Mouse (Mus musculus): ENCODE measurements around the gene Olfr284. TPM values are rescaled to one million over a fixed set of nuclear protein-coding genes. Genes with fewer than 3 reads are reported as not detected.

The Olfr284 gene
- polyA plus RNA-seq (2014; fragmentation: Nextera tagmentation; extraction: Ambion mirVana) = not detected in 2 replicates

GRCm38 (mm10) chr15:98340887-98341286 is at the start of gene Olfr284:
Olfr284 (minus strand) TSS chr15:98340987.
- H3K4me3 ChIP-seq (ENCODE audit: low read depth, low read length) = no peak within 1 kb of the TSS
- H3K4me2 ChIP-seq (replicated peaks; ENCODE audit: low read depth, low read length) = no peak within 1 kb of the TSS
- no peak within 1 kb of the TSS for H3K9ac ChIP-seq (replicated peaks; ENCODE audit: low read depth, low read length)
- no peaks in the 10 kb centered on the region for H3K27me3 ChIP-seq (ENCODE audit: control insufficient read depth, insufficient read depth, low read length)
- WGBS = 58% methylated on average over 8 of the region's 8 CpGs
- ATAC-seq (ENCODE audit: insufficient number of reproducible peaks, insufficient read depth, low FRiP score, low read depth) = no peak
- no peaks in the 10 kb centered on the region for H3K36me3 ChIP-seq (ENCODE audit: control insufficient read depth, insufficient read depth, low read length)
- H3K27ac ChIP-seq (ENCODE audit: low read length) = no peak within 1 kb of the TSS
- no peaks in the 10 kb centered on the region for H3K9me3 ChIP-seq (ENCODE audit: control insufficient read depth, low read depth, low read length)
- no peaks in the 10 kb centered on the region for H3K4me1 ChIP-seq (ENCODE audit: control insufficient read depth, insufficient read depth, low read length)

DNA sequence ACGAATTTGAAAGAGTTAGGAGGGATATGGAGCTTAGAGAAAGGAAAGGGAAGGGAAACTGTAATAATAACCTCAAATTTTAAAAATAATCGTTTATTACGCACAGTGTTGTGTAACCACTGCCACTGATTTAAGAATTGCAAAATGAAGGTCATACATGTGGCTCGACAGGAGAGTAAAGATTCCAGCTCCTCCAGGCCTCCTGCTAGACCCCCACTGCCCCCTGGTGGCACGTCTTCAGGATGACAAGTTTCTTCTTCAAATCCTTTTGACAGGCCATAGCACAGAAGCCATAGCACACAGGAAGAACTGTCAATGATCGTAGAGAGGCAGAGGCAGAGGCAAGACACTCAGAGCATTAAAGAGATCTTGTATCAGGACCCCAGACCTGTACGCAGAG is 49.0 kb upstream of the Olfr284 start:
- no peak overlapping the region for H3K27ac ChIP-seq (ENCODE audit: low read length)
- 30% methylated on average over 7 of the region's 7 CpGs for WGBS
- no peak overlapping the region for H3K9ac ChIP-seq (replicated peaks; ENCODE audit: low read depth, low read length)
- no peak overlapping the region for H3K4me3 ChIP-seq (ENCODE audit: low read depth, low read length)
- H3K27me3 ChIP-seq (ENCODE audit: control insufficient read depth, insufficient read depth, low read length) = no peaks in the 10 kb centered on the region
- H3K9me3 ChIP-seq (ENCODE audit: control insufficient read depth, low read depth, low read length) = no peaks in the 10 kb centered on the region
- H3K36me3 ChIP-seq (ENCODE audit: control insufficient read depth, insufficient read depth, low read length) = no peaks in the 10 kb centered on the region
- no peak for ATAC-seq (ENCODE audit: insufficient number of reproducible peaks, insufficient read depth, low FRiP score, low read depth)
- H3K4me1 ChIP-seq (ENCODE audit: control insufficient read depth, insufficient read depth, low read length) = no peaks in the 10 kb centered on the region
- no peak overlapping the region for H3K4me2 ChIP-seq (replicated peaks; ENCODE audit: low read depth, low read length)

DNA sequence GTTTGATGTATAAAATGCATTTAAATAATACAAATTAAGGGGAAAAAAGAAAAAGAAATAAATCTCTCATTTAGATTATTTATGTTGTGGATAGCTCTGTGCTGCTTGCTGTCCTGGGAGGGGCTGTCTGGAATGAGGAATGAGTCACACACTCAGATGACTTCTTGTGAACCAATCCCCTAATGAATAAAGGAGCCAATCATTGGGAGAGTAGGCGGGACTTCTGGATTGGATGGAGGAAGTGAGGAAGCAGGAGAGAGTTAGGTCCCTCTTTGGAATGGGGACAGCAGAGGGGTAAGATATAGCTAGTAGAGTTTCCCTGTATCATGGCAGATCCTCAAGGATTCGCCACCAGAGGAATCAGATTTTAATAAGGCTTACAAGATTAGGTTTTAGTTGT is 46.8 kb upstream of the Olfr284 start:
- no peak overlapping the region for H3K4me3 ChIP-seq (ENCODE audit: low read depth, low read length)
- H3K36me3 ChIP-seq (ENCODE audit: control insufficient read depth, insufficient read depth, low read length) = no peaks in the 10 kb centered on the region
- no peak overlapping the region for H3K4me2 ChIP-seq (replicated peaks; ENCODE audit: low read depth, low read length)
- ATAC-seq (ENCODE audit: insufficient number of reproducible peaks, insufficient read depth, low FRiP score, low read depth) = no peak
- no peaks in the 10 kb centered on the region for H3K4me1 ChIP-seq (ENCODE audit: control insufficient read depth, insufficient read depth, low read length)
- 76% methylated on average over 2 of the region's 2 CpGs for WGBS
- H3K9me3 ChIP-seq (ENCODE audit: control insufficient read depth, low read depth, low read length) = no peaks in the 10 kb centered on the region
- H3K27me3 ChIP-seq (ENCODE audit: control insufficient read depth, insufficient read depth, low read length) = no peaks in the 10 kb centered on the region
- H3K9ac ChIP-seq (replicated peaks; ENCODE audit: low read depth, low read length) = no peak overlapping the region
- H3K27ac ChIP-seq (ENCODE audit: low read length) = no peak overlapping the region

DNA sequence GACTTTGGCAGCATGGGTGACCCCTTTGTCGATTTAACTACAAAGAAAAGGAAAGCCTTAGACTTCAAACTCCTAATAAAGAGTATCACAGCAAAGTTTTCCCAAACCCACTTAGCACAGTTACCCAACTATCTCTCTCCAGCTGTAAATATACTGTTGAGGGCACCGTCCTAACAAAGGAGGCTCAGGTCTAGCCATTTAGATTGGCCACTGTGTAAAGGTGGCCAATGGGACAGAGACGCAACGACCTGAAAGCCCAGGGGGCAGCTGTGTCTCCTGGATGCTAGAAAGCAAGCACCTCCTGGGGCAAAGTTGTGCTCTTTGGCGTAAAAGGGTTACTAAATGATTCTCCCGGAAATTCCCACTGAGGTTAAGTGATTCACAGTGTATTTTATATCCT is 40.1 kb upstream of the Olfr284 start, which contains the start of gene Olfr283:
Gene Olfr283, minus strand, starts transcription at position 101 of the 400 bp plus-strand sequence.
- Histone ChIP-seq H3K36me3 (ENCODE audit: control insufficient read depth, insufficient read depth, low read length) (no peaks in the 10 kb centered on the region), H3K9me3 (ENCODE audit: control insufficient read depth, low read depth, low read length) (no peaks in the 10 kb centered on the region), H3K27ac (ENCODE audit: low read length) (no peak within 1 kb of the TSS), H3K27me3 (ENCODE audit: control insufficient read depth, insufficient read depth, low read length) (no peaks in the 10 kb centered on the region), H3K9ac (replicated peaks; ENCODE audit: low read depth, low read length) (no peak within 1 kb of the TSS), H3K4me1 (ENCODE audit: control insufficient read depth, insufficient read depth, low read length) (no peaks in the 10 kb centered on the region), H3K4me3 (ENCODE audit: low read depth, low read length) (no peak within 1 kb of the TSS), H3K4me2 (replicated peaks; ENCODE audit: low read depth, low read length) (no peak within 1 kb of the TSS)
- 85% methylated on average over 6 of the region's 6 CpGs for WGBS
- ATAC-seq (ENCODE audit: insufficient number of reproducible peaks, insufficient read depth, low FRiP score, low read depth) = no peak

DNA sequence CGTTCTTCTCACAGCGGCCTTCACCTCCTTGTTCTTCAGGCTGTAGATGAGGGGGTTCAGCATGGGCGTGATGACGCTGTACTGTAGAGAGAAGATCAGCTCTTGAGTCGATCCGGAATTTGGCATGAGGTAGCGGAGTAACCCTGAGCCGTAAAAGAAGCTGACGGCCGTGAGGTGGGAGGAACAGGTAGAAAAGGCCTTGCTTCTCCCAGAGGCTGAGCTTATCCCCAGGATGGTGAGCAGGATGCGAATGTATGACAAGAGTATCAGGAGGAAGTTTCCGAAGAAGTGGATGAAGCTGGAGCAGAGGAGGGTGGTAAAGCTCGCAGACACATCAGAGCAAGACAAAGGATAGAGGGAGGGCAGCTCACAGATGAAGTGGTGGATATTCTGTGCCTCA is 37.4 kb upstream of the Olfr284 start:
- no peak overlapping the region for H3K27ac ChIP-seq (ENCODE audit: low read length)
- no peak for ATAC-seq (ENCODE audit: insufficient number of reproducible peaks, insufficient read depth, low FRiP score, low read depth)
- H3K4me1 ChIP-seq (ENCODE audit: control insufficient read depth, insufficient read depth, low read length) = no peaks in the 10 kb centered on the region
- no peaks in the 10 kb centered on the region for H3K27me3 ChIP-seq (ENCODE audit: control insufficient read depth, insufficient read depth, low read length)
- no peaks in the 10 kb centered on the region for H3K9me3 ChIP-seq (ENCODE audit: control insufficient read depth, low read depth, low read length)
- no peak overlapping the region for H3K9ac ChIP-seq (replicated peaks; ENCODE audit: low read depth, low read length)
- no peak overlapping the region for H3K4me2 ChIP-seq (replicated peaks; ENCODE audit: low read depth, low read length)
- WGBS = 91% methylated on average over 13 of the region's 13 CpGs
- H3K36me3 ChIP-seq (ENCODE audit: control insufficient read depth, insufficient read depth, low read length) = no peaks in the 10 kb centered on the region
- H3K4me3 ChIP-seq (ENCODE audit: low read depth, low read length) = no peak overlapping the region

DNA sequence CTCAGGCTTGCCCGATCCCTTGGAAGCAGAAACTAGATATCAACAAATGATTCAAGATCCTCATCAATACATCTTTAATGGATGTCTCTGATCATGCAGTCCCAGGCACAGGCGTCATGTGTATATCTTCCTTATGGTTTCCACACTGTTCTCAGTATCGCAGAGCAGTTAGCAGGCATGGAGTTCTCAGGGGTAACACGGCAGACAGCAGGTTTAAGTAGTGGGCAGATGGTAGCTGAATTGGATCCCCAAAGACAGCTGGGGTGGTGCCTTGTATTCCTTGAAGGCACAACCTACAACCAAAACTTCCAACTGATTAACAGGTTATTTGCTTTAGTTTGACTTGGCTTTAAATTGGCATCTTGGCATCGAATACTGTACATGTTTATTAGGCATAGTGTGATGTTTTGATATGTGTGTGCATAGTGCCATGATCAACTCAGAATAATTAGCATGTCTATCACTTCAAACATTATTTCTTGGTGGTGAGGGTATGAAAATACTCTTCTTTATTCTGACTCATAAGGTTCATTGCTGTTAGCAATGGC is 23.5 kb downstream of the Olfr284 start, which contains the start of gene Olfr285:
Gene Olfr285, minus strand, starts transcription at position 177 of the 548 bp plus-strand sequence.
- Histone ChIP-seq H3K4me2 (replicated peaks; ENCODE audit: low read depth, low read length) (no peak within 1 kb of the TSS), H3K9me3 (ENCODE audit: control insufficient read depth, low read depth, low read length) (no peaks in the 10 kb centered on the region), H3K4me3 (ENCODE audit: low read depth, low read length) (no peak within 1 kb of the TSS), H3K36me3 (ENCODE audit: control insufficient read depth, insufficient read depth, low read length) (no peaks in the 10 kb centered on the region), H3K9ac (replicated peaks; ENCODE audit: low read depth, low read length) (no peak within 1 kb of the TSS), H3K27me3 (ENCODE audit: control insufficient read depth, insufficient read depth, low read length) (no peaks in the 10 kb centered on the region), H3K4me1 (ENCODE audit: control insufficient read depth, insufficient read depth, low read length) (no peaks in the 10 kb centered on the region), H3K27ac (ENCODE audit: low read length) (no peak within 1 kb of the TSS)
- no peak for ATAC-seq (ENCODE audit: insufficient number of reproducible peaks, insufficient read depth, low FRiP score, low read depth)
- WGBS = 88% methylated on average over 5 of the region's 5 CpGs

DNA sequence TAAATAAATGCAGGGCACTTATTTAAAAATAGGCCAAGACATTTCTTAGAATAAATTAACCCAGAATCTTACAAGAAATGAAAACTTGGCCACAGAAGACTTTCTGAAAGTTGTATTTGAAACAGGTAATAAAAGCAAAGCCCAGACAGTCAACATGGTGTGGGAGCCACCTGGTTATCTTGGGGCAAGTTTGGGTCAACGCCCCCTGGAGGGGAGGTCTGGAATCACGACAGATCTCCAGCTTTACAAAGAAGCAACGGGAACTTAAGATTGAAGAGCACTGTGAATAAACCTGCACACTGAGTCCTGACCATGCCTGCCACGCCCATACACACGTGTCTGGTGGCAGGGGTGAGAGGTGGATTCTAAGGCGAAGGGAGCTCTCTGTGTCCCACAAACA is 25.1 kb downstream of the Olfr284 start:
- WGBS = 50% methylated on average over 6 of the region's 6 CpGs
- ATAC-seq (ENCODE audit: insufficient number of reproducible peaks, insufficient read depth, low FRiP score, low read depth) = no peak
- Histone ChIP-seq H3K4me3 (ENCODE audit: low read depth, low read length) (no peak overlapping the region), H3K36me3 (ENCODE audit: control insufficient read depth, insufficient read depth, low read length) (no peaks in the 10 kb centered on the region), H3K4me2 (replicated peaks; ENCODE audit: low read depth, low read length) (no peak overlapping the region), H3K9ac (replicated peaks; ENCODE audit: low read depth, low read length) (no peak overlapping the region), H3K27me3 (ENCODE audit: control insufficient read depth, insufficient read depth, low read length) (no peaks in the 10 kb centered on the region), H3K9me3 (ENCODE audit: control insufficient read depth, low read depth, low read length) (no peaks in the 10 kb centered on the region), H3K4me1 (ENCODE audit: control insufficient read depth, insufficient read depth, low read length) (no peaks in the 10 kb centered on the region), H3K27ac (ENCODE audit: low read length) (no peak overlapping the region)

GRCm38 (mm10) chr15:98295628-98296551 is 44.9 kb downstream of the Olfr284 start, which contains the start of gene Zfp641:
Zfp641 (minus strand) TSS chr15:98296161.
- Histone ChIP-seq H3K27ac (ENCODE audit: low read length) (no peak within 1 kb of the TSS), H3K9ac (replicated peaks; ENCODE audit: low read depth, low read length) (peak within 1 kb of the TSS; percentile 52), H3K4me1 (ENCODE audit: control insufficient read depth, insufficient read depth, low read length) (no peaks in the 10 kb centered on the region), H3K27me3 (ENCODE audit: control insufficient read depth, insufficient read depth, low read length) (no peaks in the 10 kb centered on the region), H3K9me3 (ENCODE audit: control insufficient read depth, low read depth, low read length) (no peaks in the 10 kb centered on the region), H3K4me3 (ENCODE audit: low read depth, low read length) (peak within 1 kb of the TSS; percentile 59), H3K4me2 (replicated peaks; ENCODE audit: low read depth, low read length) (peak within 1 kb of the TSS; percentile 97), H3K36me3 (ENCODE audit: control insufficient read depth, insufficient read depth, low read length) (no peaks in the 10 kb centered on the region)
- WGBS = 2% methylated on average over 56 of the region's 60 CpGs
- ATAC-seq (ENCODE audit: insufficient number of reproducible peaks, insufficient read depth, low FRiP score, low read depth) = 0 out of 2 replicates have a peak, but pooled peaks have one; percentile 53
